Mouse (Mus musculus): ENCODE data around the gene Rnase10.

- TF ChIP-seq CTCF (IDR thresholded peaks at IDR 0.05; ENCODE audit: insufficient read depth, low read length) (no peak), POLR2A (IDR thresholded peaks at IDR 0.05; ENCODE audit: borderline replicate concordance, extremely low read depth, low read depth, low read length) (no peak)
Observed at GRCm38 (mm10) chr14:50970822-50971221, 36.7 kb upstream of the Rnase10 start.
